9 mouse cellular contexts compared by ENCODE assay signal in the genomic region with DNA sequence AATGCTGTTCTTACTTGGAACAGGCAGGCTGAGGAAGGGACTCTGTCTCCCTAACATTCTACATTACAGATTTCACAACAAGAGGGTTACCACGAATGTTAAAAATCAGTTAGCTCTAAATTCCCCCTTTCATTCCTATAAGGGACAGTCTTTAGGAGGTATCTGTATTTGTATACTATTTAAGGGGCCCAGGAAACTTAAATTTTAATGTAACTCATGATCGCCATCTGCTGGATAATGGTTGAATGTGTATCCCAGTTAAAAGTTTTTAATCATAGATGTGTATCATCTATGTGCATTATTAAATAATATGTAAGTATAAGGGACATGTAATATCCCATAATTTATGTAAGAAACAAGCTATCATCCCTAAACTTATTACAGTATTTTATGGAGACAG.
DNase-seq lines count a peak whose midpoint lies in the region; ATAC-seq and TF ChIP-seq lines count a peak whose summit lies in the region.
"Had no signal": no experiment of that assay in that cellular context is flagged by ENCODE, and none has a peak within 500 bp of the region (broad histone marks: within the 10 kb centered on the region; RNA-seq: fewer than 3 reads in every experiment).

No protein-coding gene starts in this region.

- H3K27ac ChIP-seq in lung, postnatal 0 days (ENCODE audit: low read length) = no peak overlapping the region
- H3K27ac ChIP-seq in midbrain, postnatal 0 days (ENCODE audit: low read depth, low read length) = no peak overlapping the region
- H3K27ac ChIP-seq: limb, embryonic 15.5 days had no signal

- TF ChIP-seq EP300 in lung, postnatal 0 days (IDR thresholded peaks at IDR 0.05) = no peak

- no peak overlapping the region for H3K4me3 ChIP-seq in lung, postnatal 0 days (ENCODE audit: low read depth, low read length)
- no peak overlapping the region for H3K4me3 ChIP-seq in lung, adult 2 months (replicated peaks; ENCODE audit: extremely low read depth, low read depth, low read length)
- H3K4me3 ChIP-seq in midbrain, postnatal 0 days (ENCODE audit: low read depth, low read length) = no peak overlapping the region
- H3K4me3 ChIP-seq: limb, embryonic 15.5 days had no signal

- DNase-seq in gastrocnemius, adult 18-20 months (ENCODE audit: low spot score) = peak; percentile 48
- DNase-seq in gastrocnemius, postnatal 25 days = no peak
- DNase-seq in lung, postnatal 0 days (ENCODE audit: low spot score) = peak; percentile 54
- DNase-seq in lung, adult 2 months = no peak
- DNase-seq in midbrain, postnatal 0 days (ENCODE audit: low spot score) = peak; percentile 59

- no peak overlapping the region for H3K4me2 ChIP-seq in lung, postnatal 0 days (replicated peaks; ENCODE audit: low read depth, low read length)
- H3K4me2 ChIP-seq in midbrain, postnatal 0 days (ENCODE audit: low read depth, low read length, poor library complexity, severe bottlenecking) = no peak overlapping the region
- H3K4me2 ChIP-seq: limb, embryonic 15.5 days had no signal

- H3K4me1 ChIP-seq in lung, postnatal 0 days (ENCODE audit: insufficient read depth, low read depth, low read length) = no peaks in the 10 kb centered on the region
- H3K4me1 ChIP-seq in lung, adult 2 months (ENCODE audit: control insufficient read depth, insufficient read depth, low read length) = no peaks in the 10 kb centered on the region
- H3K4me1 ChIP-seq in midbrain, postnatal 0 days (ENCODE audit: insufficient read depth, low read length) = no peaks in the 10 kb centered on the region
- H3K4me1 ChIP-seq: limb, embryonic 15.5 days had no signal

- H3K9ac ChIP-seq in lung, postnatal 0 days (replicated peaks; ENCODE audit: low read depth) = no peak overlapping the region
- H3K9ac ChIP-seq in midbrain, postnatal 0 days (replicated peaks; ENCODE audit: low read length, poor library complexity, severe bottlenecking) = no peak overlapping the region
- H3K9ac ChIP-seq: limb, embryonic 15.5 days had no signal

- no peak for ATAC-seq in lung, postnatal 0 days
- peak; percentile 58 for ATAC-seq in common myeloid progenitor, adult 5-6 weeks (replicated peaks; ENCODE audit: low read depth, poor library complexity, severe bottlenecking)
- 0 out of 2 replicates have a peak, but pooled peaks have one; percentile 32 for ATAC-seq in midbrain, postnatal 0 days (ENCODE audit: low FRiP score)
- no peak; the same call in 1 of the 2 replicates for ATAC-seq in erythroblast, adult 5-6 weeks (replicated peaks; ENCODE audit: low FRiP score, poor library complexity, severe bottlenecking)
- no peak for ATAC-seq in erythroid progenitor cell, adult 5-6 weeks (replicated peaks; ENCODE audit: low FRiP score, poor library complexity, severe bottlenecking)

- no peak for TF ChIP-seq POLR2A in lung, adult 2 months (IDR thresholded peaks at IDR 0.05; ENCODE audit: borderline replicate concordance, extremely low read depth, low read depth, low read length)

- peak; percentile 56 for TF ChIP-seq CTCF in lung, postnatal 0 days (IDR thresholded peaks at IDR 0.05)
- no peak for TF ChIP-seq CTCF in lung, adult 2 months (IDR thresholded peaks at IDR 0.05; ENCODE audit: insufficient read depth, low read length)
- TF ChIP-seq CTCF in midbrain, postnatal 0 days (IDR thresholded peaks at IDR 0.05) = peak; percentile 71

- no peaks in the 10 kb centered on the region for H3K9me3 ChIP-seq in lung, postnatal 0 days (ENCODE audit: low read length)
- no peaks in the 10 kb centered on the region for H3K9me3 ChIP-seq in midbrain, postnatal 0 days (ENCODE audit: low read length)
- H3K9me3 ChIP-seq: limb, embryonic 15.5 days had no signal

- 20% methylated on average over 2 of the region's 2 CpGs for WGBS in lung, postnatal 0 days
- 8% methylated on average over 2 of the region's 2 CpGs for WGBS in lung, adult 2 months
- WGBS in midbrain, postnatal 0 days = 15% methylated on average over 2 of the region's 2 CpGs

- H3K27me3 ChIP-seq in lung, postnatal 0 days (replicated peaks; ENCODE audit: insufficient read depth, low read length) = no peaks in the 10 kb centered on the region
- no peaks in the 10 kb centered on the region for H3K27me3 ChIP-seq in midbrain, postnatal 0 days (ENCODE audit: insufficient read depth, low read length)

- H3K36me3 ChIP-seq in lung, postnatal 0 days (ENCODE audit: insufficient read depth, low read length) = peaks cover 12% of the 10 kb centered on the region
- peaks cover 27% of the 10 kb centered on the region; the same call in 1 of the 2 replicates for H3K36me3 ChIP-seq in midbrain, postnatal 0 days (ENCODE audit: insufficient read depth, low read length)
- H3K36me3 ChIP-seq: limb, embryonic 15.5 days had no signal

Comparison
In these comparisons a context has a peak if more than half of its experiments do, and no peak if none do; other contexts are left out.
1. DNase-seq: peak in gastrocnemius, adult 18-20 months (single experiment), lung, postnatal 0 days (single experiment) and midbrain, postnatal 0 days (single experiment); none in gastrocnemius, postnatal 25 days (single experiment) and lung, adult 2 months (single experiment).
2. ATAC-seq: peak in common myeloid progenitor, adult 5-6 weeks (single experiment) and midbrain, postnatal 0 days (single experiment); none in lung, postnatal 0 days (single experiment), erythroblast, adult 5-6 weeks (single experiment) and erythroid progenitor cell, adult 5-6 weeks (single experiment).